Mouse (Mus musculus) embryonic facial prominence, embryonic 12.5 days (tissue): ENCODE measurements around the gene Ccl2. TPM values are rescaled to one million over a fixed set of nuclear protein-coding genes. Genes with fewer than 3 reads are reported as not detected.

Source experiments
- ATAC-seq: fragments of 200-750 bp; cut with Nextera tagmentation; 2 replicates; pipeline ENCODE4 v1.8.0; 2017; ENCODE audit not compliant: insufficient number of reproducible peaks, insufficient read depth, low FRiP score, low TSS enrichment
- H3K27ac ChIP-seq: fragments of 300-500 bp; sonication (generic); 2 replicates; pipeline ENCODE4 v1.5.1; 2016; ENCODE audit warnings: mild to moderate bottlenecking
- H3K27me3 ChIP-seq: fragments of 300-500 bp; sonication (generic); 2 replicates; pipeline ENCODE4 v1.6.1; 2016; ENCODE audit warnings: mild to moderate bottlenecking, moderate library complexity
- H3K36me3 ChIP-seq: fragments of 300-500 bp; sonication (generic); 2 replicates; pipeline ENCODE4 v1.6.1; 2016; ENCODE audit warnings: mild to moderate bottlenecking
- H3K4me1 ChIP-seq: fragments of 300-500 bp; sonication (generic); 2 replicates; pipeline ENCODE4 v1.6.1; 2016
- H3K4me2 ChIP-seq: fragments of 300-500 bp; sonication (generic); replicated peaks from 2 replicates; pipeline ENCODE4 v1.6.1; 2016; ENCODE audit warnings: mild to moderate bottlenecking, moderate library complexity
- H3K4me3 ChIP-seq: fragments of 300-500 bp; sonication (generic); 2 replicates; pipeline ENCODE4 v1.5.1; 2016; ENCODE audit warnings: mild to moderate bottlenecking
- H3K9ac ChIP-seq: fragments of 300-500 bp; sonication (generic); 2 replicates; pipeline ENCODE4 v1.6.1; 2016; ENCODE audit warnings: mild to moderate bottlenecking, moderate library complexity
- H3K9me3 ChIP-seq: fragments of 300-500 bp; sonication (generic); 2 replicates; pipeline ENCODE4 v1.6.1; 2016; ENCODE audit warnings: mild to moderate bottlenecking, moderate library complexity
- WGBS: fragments of 180-500 bp; shearing (Covaris S2); methylation state at CpG from one replicate; pipeline ENCODE4 v1.1.7; 2016; 5-methylcytosine and 5-hydroxymethylcytosine counted together
- polyA plus RNA-seq: library from polyadenylated mRNA; unstranded; fragments of >200 nt; fragmentation: Nextera tagmentation; extraction: Ambion mirVana; gene quantifications from 2 replicates; pipeline ENCODE4 v1.2.1, GENCODE M21; 2016

Gene Ccl2
- polyA plus RNA-seq, 1 experiment from 2014 or later, result 3.1 TPM

DNA sequence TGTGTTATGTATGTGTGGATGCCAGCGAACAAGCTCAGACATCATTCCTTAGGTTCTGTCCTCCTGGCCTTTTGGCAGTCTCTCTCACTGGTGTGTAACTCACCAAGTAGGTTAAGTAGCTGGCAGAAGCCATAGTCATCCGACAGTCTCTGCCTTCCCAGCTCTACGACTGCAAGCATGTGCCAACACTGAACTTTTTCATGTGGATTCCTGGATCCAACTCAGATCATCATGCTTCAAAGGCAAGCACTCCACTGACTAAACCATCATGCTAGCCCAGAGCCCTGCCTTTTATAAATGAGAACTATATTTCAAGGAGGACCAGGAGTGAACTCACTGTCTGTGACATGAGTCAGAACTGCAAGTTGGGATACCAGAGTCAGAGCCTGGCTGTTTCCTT is 38.3 kb downstream of the Ccl2 start:
- Histone ChIP-seq H3K36me3 (no peaks in the 10 kb centered on the region), H3K4me2 (no peak overlapping the region), H3K4me1 (no peaks in the 10 kb centered on the region), H3K27ac (no peak overlapping the region), H3K27me3 (no peaks in the 10 kb centered on the region), H3K9ac (no peak overlapping the region), H3K9me3 (0 out of 2 replicates have a peak, but pooled peaks cover 5% of the 10 kb centered on the region), H3K4me3 (no peak overlapping the region)
- ATAC-seq, result no peak
- WGBS, result 78% methylated on average over 3 of the region's 3 CpGs

DNA sequence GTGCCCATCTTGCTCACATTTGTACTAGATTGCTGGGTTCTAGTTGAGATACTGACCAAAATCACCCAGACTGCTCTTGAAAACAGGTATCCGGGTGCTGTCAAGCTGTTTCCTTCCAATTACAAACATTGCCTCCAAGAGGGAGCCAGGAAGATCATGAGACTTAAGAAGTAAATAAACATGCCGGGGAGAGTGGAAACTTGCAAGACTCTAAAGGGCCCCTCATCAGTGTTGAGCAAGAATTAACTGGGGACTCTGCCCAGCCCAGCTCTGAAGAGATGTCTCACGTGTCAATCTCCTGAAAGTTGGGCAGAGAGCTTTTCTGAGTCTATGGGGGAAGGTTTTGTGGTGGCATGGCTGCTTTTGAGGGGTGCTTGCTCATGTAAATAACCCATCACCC is 41.7 kb downstream of the Ccl2 start:
- Histone ChIP-seq H3K4me2 (no peak overlapping the region), H3K27me3 (no peaks in the 10 kb centered on the region), H3K9ac (no peak overlapping the region), H3K9me3 (0 out of 2 replicates have a peak, but pooled peaks cover 5% of the 10 kb centered on the region), H3K4me3 (no peak overlapping the region), H3K27ac (no peak overlapping the region), H3K4me1 (no peaks in the 10 kb centered on the region), H3K36me3 (no peaks in the 10 kb centered on the region)
- ATAC-seq, result no peak
- WGBS, result 76% methylated on average over 3 of the region's 3 CpGs

DNA sequence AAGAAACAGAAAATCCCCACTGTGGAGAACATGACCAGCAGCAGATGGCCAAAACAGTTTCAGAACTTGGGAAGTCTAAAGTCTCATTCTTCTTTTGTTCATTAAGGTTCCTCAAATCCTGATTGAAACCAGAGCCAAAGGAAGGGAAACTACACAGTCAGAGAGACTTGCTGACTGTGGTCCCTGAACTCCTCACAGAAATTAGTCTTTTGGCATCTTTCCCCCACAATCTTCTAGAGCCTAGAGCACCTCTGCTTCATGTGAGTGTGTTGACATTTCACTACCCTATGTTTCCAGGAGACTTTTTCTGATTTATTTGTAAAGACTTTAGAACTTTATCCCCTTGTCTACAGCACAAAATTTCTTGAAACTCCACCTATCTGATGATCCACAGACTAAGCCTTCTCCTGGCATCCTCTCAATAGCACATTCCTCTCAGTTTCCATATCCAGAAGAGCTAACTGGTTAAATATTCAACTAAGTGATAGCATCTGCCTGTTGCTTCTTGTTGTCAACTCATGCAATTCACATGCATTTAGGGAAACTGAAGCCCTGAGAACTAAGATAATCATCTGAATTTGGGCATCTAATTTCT is 42.9 kb downstream of the Ccl2 start:
- Histone ChIP-seq H3K9me3 (0 out of 2 replicates have a peak, but pooled peaks cover 5% of the 10 kb centered on the region), H3K27me3 (no peaks in the 10 kb centered on the region), H3K27ac (no peak overlapping the region), H3K9ac (no peak overlapping the region), H3K4me1 (no peaks in the 10 kb centered on the region), H3K4me2 (no peak overlapping the region), H3K4me3 (no peak overlapping the region), H3K36me3 (no peaks in the 10 kb centered on the region)
- ATAC-seq, result no peak

DNA sequence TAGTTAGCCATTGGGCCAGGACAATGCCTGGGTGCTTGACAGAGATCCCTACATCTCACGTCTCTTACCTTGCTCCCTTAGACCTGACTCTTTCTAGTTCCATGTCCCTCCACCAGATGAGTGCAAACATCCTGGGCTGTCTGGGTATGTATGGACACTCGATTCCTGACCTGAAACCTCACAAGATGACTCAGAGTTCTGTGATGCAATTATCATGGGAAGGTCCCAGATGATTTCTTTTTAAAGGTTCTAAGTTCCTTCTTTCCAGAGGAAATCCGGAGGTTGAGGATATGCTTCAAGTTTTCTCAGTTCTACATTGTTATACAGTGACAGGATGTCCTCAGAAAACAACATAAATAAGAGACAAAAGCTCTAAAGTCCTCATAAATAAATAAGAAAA is 45.5 kb downstream of the Ccl2 start:
- Histone ChIP-seq H3K4me1 (no peaks in the 10 kb centered on the region), H3K36me3 (no peaks in the 10 kb centered on the region)
- 72% methylated on average over 3 of the region's 3 CpGs for WGBS

DNA sequence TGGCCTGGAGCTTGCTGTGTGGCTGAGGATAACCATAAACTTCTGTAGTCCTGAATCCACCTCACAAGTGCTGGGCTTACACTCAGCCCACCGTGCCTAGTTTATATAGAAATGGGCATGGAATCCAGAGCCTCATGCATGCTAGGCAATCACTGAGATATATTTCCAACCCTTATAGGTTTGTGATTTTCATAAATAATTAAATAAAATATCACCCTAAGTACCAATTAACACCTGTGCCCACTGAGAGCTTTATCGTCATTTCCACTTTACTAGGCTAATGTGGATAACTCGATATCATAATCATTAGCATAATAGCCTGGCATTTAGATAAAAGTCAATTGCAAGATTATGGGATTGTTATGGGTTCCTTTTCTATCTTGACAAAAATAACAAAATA is 49.0 kb downstream of the Ccl2 start:
- Histone ChIP-seq H3K4me3 (no peak overlapping the region), H3K4me1 (no peaks in the 10 kb centered on the region), H3K9ac (no peak overlapping the region), H3K4me2 (no peak overlapping the region), H3K9me3 (no peaks in the 10 kb centered on the region), H3K27ac (no peak overlapping the region), H3K36me3 (no peaks in the 10 kb centered on the region), H3K27me3 (no peaks in the 10 kb centered on the region)
- 87% methylated on average over 3 of the region's 3 CpGs for WGBS
- ATAC-seq, result no peak

More for the DNA sequence above, 45.5 kb downstream of the Ccl2 start:
- ATAC-seq, result no peak
- Histone ChIP-seq H3K4me2 (no peak overlapping the region), H3K27me3 (no peaks in the 10 kb centered on the region), H3K9ac (no peak overlapping the region), H3K9me3 (no peaks in the 10 kb centered on the region), H3K27ac (no peak overlapping the region), H3K4me3 (no peak overlapping the region)

Other genes with a start within 250 kb of the Ccl2 start
- gene 5530401A14Rik, start 174.9 kb upstream of the Ccl2 start, polyA plus RNA-seq, result 0.06 and 0.19 TPM in 2 replicates
- gene Asic2, start 67.1 kb upstream of the Ccl2 start, polyA plus RNA-seq, result 1.3 and 1.8 TPM in 2 replicates
- not detected in 2 replicates for gene Gm17268, start 3.0 kb downstream of the Ccl2 start, polyA plus RNA-seq
- 1.2 and 1.5 TPM in 2 replicates for gene Ccl7, start 10.1 kb downstream of the Ccl2 start, polyA plus RNA-seq
- 1.1 and 1.5 TPM in 2 replicates for gene Ccl11, start 22.3 kb downstream of the Ccl2 start, polyA plus RNA-seq
- 1.7 and 1.9 TPM in 2 replicates for gene Ccl12, start 66.3 kb downstream of the Ccl2 start, polyA plus RNA-seq
- gene Ccl8, start 79.6 kb downstream of the Ccl2 start, polyA plus RNA-seq, result not detected in 2 replicates